Mouse (Mus musculus): Measurements from ENCODE around the gene Gja5. TPM values are rescaled to one million over a fixed set of nuclear protein-coding genes. Genes with fewer than 3 reads are reported as not detected.
"Not testable (repeated sequence)": the region's sequence is repeated elsewhere in the genome, so short reads cannot be mapped to it uniquely, and the experiment has no call there.

Gja5 gene
- total RNA-seq, 1 experiment from 2014 or later = 0.05 TPM

GRCm38 (mm10) chr3:97087326-97087725 lies 182.8 kb downstream of the Gja5 start:
- ATAC-seq (replicated peaks; ENCODE audit: low read depth, poor library complexity, severe bottlenecking) = no peak

- ATAC-seq (replicated peaks; ENCODE audit: low read depth, poor library complexity, severe bottlenecking) = not testable (repeated sequence)
These were observed 183.8 kb downstream of the Gja5 start for GRCm38 (mm10) chr3:97088291-97088690.

- ATAC-seq (replicated peaks; ENCODE audit: low read depth, poor library complexity, severe bottlenecking) = not testable (repeated sequence)
These were observed 187.5 kb downstream of the Gja5 start for GRCm38 (mm10) chr3:97091971-97092370.

- not testable (repeated sequence) for ATAC-seq (replicated peaks; ENCODE audit: low read depth, poor library complexity, severe bottlenecking)
These were observed 192.2 kb downstream of the Gja5 start for GRCm38 (mm10) chr3:97096664-97097063.

GRCm38 (mm10) chr3:97100784-97101641 lies 196.5 kb downstream of the Gja5 start:
- no peak for ATAC-seq (replicated peaks; ENCODE audit: low read depth, poor library complexity, severe bottlenecking)

GRCm38 (mm10) chr3:97103946-97104345 lies 199.5 kb downstream of the Gja5 start:
- not testable (repeated sequence) for ATAC-seq (replicated peaks; ENCODE audit: low read depth, poor library complexity, severe bottlenecking)

- no peak for ATAC-seq (replicated peaks; ENCODE audit: low read depth, poor library complexity, severe bottlenecking)
These were observed 200.4 kb downstream of the Gja5 start for GRCm38 (mm10) chr3:97104696-97105430.

GRCm38 (mm10) chr3:97117511-97117910 lies 213.0 kb downstream of the Gja5 start:
- no peak for ATAC-seq (replicated peaks; ENCODE audit: low read depth, poor library complexity, severe bottlenecking)

- no peak for ATAC-seq (replicated peaks; ENCODE audit: low read depth, poor library complexity, severe bottlenecking)
These were observed 213.8 kb downstream of the Gja5 start for GRCm38 (mm10) chr3:97118313-97118712.

GRCm38 (mm10) chr3:97124193-97124592 lies 219.7 kb downstream of the Gja5 start:
- peak; percentile 99 for ATAC-seq (replicated peaks; ENCODE audit: low read depth, poor library complexity, severe bottlenecking)

Other genes starting within 250 kb of the Gja5 start
- not detected in 2 replicates for gene Ankrd35, start 234.6 kb upstream of the Gja5 start, total RNA-seq (2017)
- gene Pias3, start 208.3 kb upstream of the Gja5 start, total RNA-seq (2017) = 4.7 and 6.2 TPM in 2 replicates
- gene Nudt17, start 196.1 kb upstream of the Gja5 start, total RNA-seq (2017) = 0.15 TPM in 1 of 2 replicates, not detected in the other
- gene Polr3c, start 177.1 kb upstream of the Gja5 start, total RNA-seq (2017) = 19.8 and 25.8 TPM in 2 replicates
- gene Rnf115, start 177.0 kb upstream of the Gja5 start, total RNA-seq (2017) = 56.2 and 69.8 TPM in 2 replicates
- gene Pdzk1, start 75.4 kb upstream of the Gja5 start, total RNA-seq (2017) = 0.50 and 1.5 TPM in 2 replicates
- gene Cd160, start 75.3 kb upstream of the Gja5 start, total RNA-seq (2017) = not detected in 2 replicates
- gene Gpr89, start 653 bp downstream of the Gja5 start, total RNA-seq (2017) = 29.1 and 40.7 TPM in 2 replicates
- not detected in 2 replicates for gene Gja8, start 21.3 kb downstream of the Gja5 start, total RNA-seq (2017)

Data from common myeloid progenitor, adult 5-6 weeks (primary cell).